In genomic region chr6:72740596-72741421, GRCm38 (mm10) we compare ENCODE assay signal across 9 mouse cellular contexts. TPM values are rescaled to one million over a fixed set of nuclear protein-coding genes. Genes with fewer than 3 reads are reported as not detected.
A peak's percentile ranks its signal among the peaks of the same experiment; 100 is the strongest.
DNase-seq lines count a peak whose midpoint lies in the region; ATAC-seq and TF ChIP-seq lines count a peak whose summit lies in the region.
"Had no signal": no experiment of that assay in that cellular context is flagged by ENCODE, and none has a peak within 500 bp of the region (broad histone marks: within the 10 kb centered on the region; RNA-seq: fewer than 3 reads in every experiment).

No protein-coding gene starts in this region.

- H3K9ac ChIP-seq in intestine, embryonic 16.5 days (ENCODE audit: low read depth, low read length) = 0 out of 2 replicates have a peak overlapping the region, but pooled peaks have one; percentile 30
- H3K9ac ChIP-seq: midbrain, embryonic 12.5 days had no signal

- ATAC-seq in intestine, embryonic 16.5 days = peak; percentile 51
- no peak for ATAC-seq in megakaryocyte-erythroid progenitor cell, adult 5-6 weeks (replicated peaks; ENCODE audit: low FRiP score, low TSS enrichment, poor library complexity, severe bottlenecking)

- no peaks in the 10 kb centered on the region for H3K36me3 ChIP-seq in C2C12 (ENCODE audit: control insufficient read depth, insufficient read depth)
- no peaks in the 10 kb centered on the region for H3K36me3 ChIP-seq in intestine, embryonic 16.5 days (ENCODE audit: control insufficient read depth, insufficient read depth, low read length)
- H3K36me3 ChIP-seq: midbrain, embryonic 12.5 days had no signal

- H3ac ChIP-seq in C2C12 (ENCODE audit: control insufficient read depth, insufficient read length, low read depth) = peak overlapping the region; percentile 34

- H3K27ac ChIP-seq in intestine, embryonic 16.5 days (ENCODE audit: low read length) = peak overlapping the region; percentile 60
- H3K27ac ChIP-seq: midbrain, embryonic 12.5 days had no signal

- H3K4me1 ChIP-seq in intestine, embryonic 16.5 days (ENCODE audit: control insufficient read depth, insufficient read depth, low read length) = peaks cover 40% of the 10 kb centered on the region

- H3K4me2 ChIP-seq in intestine, embryonic 16.5 days (ENCODE audit: low read depth, low read length) = peak overlapping the region; percentile 14; the same call in 1 of the 2 replicates
- H3K4me2 ChIP-seq: midbrain, embryonic 12.5 days had no signal

- H3K79me2 ChIP-seq in C2C12 (ENCODE audit: control insufficient read depth, insufficient read depth) = peaks cover 6% of the 10 kb centered on the region

- no peak overlapping the region for H3K4me3 ChIP-seq in C2C12 (ENCODE audit: insufficient read depth, poor library complexity, severe bottlenecking)
- H3K4me3 ChIP-seq in intestine, embryonic 16.5 days (ENCODE audit: low read length) = no peak overlapping the region; the same call in 1 of the 2 replicates
- H3K4me3 ChIP-seq: midbrain, embryonic 12.5 days had no signal

- peaks cover 3% of the 10 kb centered on the region for H3K79me3 ChIP-seq in C2C12 (ENCODE audit: low read depth)

- 37% methylated on average over 20 of the region's 20 CpGs for WGBS in intestine, embryonic 16.5 days

- H3K9me3 ChIP-seq in intestine, embryonic 16.5 days (ENCODE audit: control insufficient read depth, low read length) = no peaks in the 10 kb centered on the region
- H3K9me3 ChIP-seq: midbrain, embryonic 12.5 days had no signal

- DNase-seq in 3134 (ENCODE audit: extremely low read depth, insufficient read length, low spot score) = peak; percentile 20
- DNase-seq in gastrocnemius, postnatal 25 days = peak; percentile 28
- DNase-seq in lung, postnatal 10 days = peak; percentile 87
- no peak for DNase-seq in right cerebral cortex, adult 2 months (ENCODE audit: low spot score in 2 of 2)
- no peak for DNase-seq in c-Kit-positive CD71-positive TER-119-positive erythroid progenitor cells, embryonic 14.5 days (ENCODE audit: low spot score)

- no peak for TF ChIP-seq CTCF in C2C12 (IDR thresholded peaks at IDR 0.05; ENCODE audit: control insufficient read depth, insufficient read depth, insufficient read length)

- no peaks in the 10 kb centered on the region for H3K27me3 ChIP-seq in C2C12 (ENCODE audit: control insufficient read depth, insufficient read depth, insufficient read length)
- H3K27me3 ChIP-seq in intestine, embryonic 16.5 days (replicated peaks; ENCODE audit: control insufficient read depth, insufficient read depth, low read length) = no peaks in the 10 kb centered on the region
- H3K27me3 ChIP-seq: midbrain, embryonic 12.5 days had no signal

TF ChIP-seq in C2C12, 6 proteins besides CTCF, POLR2A, EP300 and RAD21:
- no peak for TF ChIP-seq USF1 (IDR thresholded peaks at IDR 0.05; ENCODE audit: low read depth)
- TF ChIP-seq MYOD1 (IDR thresholded peaks at IDR 0.05; ENCODE audit: control insufficient read depth, insufficient read length, low read depth) = peak; percentile 80
- TF ChIP-seq FOSL1 (IDR thresholded peaks at IDR 0.05; ENCODE audit: insufficient read depth, low read length, poor library complexity, severe bottlenecking) = no peak
- no peak for TF ChIP-seq MYOG (IDR thresholded peaks at IDR 0.05; ENCODE audit: control insufficient read depth, extremely low read depth, insufficient read length)
- TF ChIP-seq MAX (IDR thresholded peaks at IDR 0.05) = no peak

RNA-seq across cellular contexts. Expression of gene Tcf7l1, which starts 48.2 kb away (rescaled TPM):
- 18.3 TPM for polyA plus RNA-seq in C2C12 (2012; fragmentation: generic; extraction: Trizol)
- 1 to 10 TPM; 4.8 to 5.8 TPM for total RNA-seq in gastrocnemius, postnatal 25 days (2021)
- 8.5 and 11.2 TPM in 2 replicates for polyA plus RNA-seq in intestine, embryonic 16.5 days (2015; fragmentation: Nextera tagmentation; extraction: Ambion mirVana)
- 0.90 TPM in 1 of 2 replicates, not detected in the other for total RNA-seq in megakaryocyte-erythroid progenitor cell, adult 5-6 weeks (2014; fragmentation: Nextera tagmentation)
- total RNA-seq in megakaryocyte-erythroid progenitor cell, adult 5-6 weeks (2017) = not detected in 2 replicates

Comparison
In these comparisons a context has a peak if more than half of its experiments do, and no peak if none do; other contexts are left out.
1. DNase-seq: peak in 3134 (single experiment), gastrocnemius, postnatal 25 days (single experiment) and lung, postnatal 10 days (single experiment); none in right cerebral cortex, adult 2 months (0 of 2) and c-Kit-positive CD71-positive TER-119-positive erythroid progenitor cells, embryonic 14.5 days (single experiment).